Comparison of ENCODE assay signal across 22 mouse cellular contexts in the genomic region with DNA sequence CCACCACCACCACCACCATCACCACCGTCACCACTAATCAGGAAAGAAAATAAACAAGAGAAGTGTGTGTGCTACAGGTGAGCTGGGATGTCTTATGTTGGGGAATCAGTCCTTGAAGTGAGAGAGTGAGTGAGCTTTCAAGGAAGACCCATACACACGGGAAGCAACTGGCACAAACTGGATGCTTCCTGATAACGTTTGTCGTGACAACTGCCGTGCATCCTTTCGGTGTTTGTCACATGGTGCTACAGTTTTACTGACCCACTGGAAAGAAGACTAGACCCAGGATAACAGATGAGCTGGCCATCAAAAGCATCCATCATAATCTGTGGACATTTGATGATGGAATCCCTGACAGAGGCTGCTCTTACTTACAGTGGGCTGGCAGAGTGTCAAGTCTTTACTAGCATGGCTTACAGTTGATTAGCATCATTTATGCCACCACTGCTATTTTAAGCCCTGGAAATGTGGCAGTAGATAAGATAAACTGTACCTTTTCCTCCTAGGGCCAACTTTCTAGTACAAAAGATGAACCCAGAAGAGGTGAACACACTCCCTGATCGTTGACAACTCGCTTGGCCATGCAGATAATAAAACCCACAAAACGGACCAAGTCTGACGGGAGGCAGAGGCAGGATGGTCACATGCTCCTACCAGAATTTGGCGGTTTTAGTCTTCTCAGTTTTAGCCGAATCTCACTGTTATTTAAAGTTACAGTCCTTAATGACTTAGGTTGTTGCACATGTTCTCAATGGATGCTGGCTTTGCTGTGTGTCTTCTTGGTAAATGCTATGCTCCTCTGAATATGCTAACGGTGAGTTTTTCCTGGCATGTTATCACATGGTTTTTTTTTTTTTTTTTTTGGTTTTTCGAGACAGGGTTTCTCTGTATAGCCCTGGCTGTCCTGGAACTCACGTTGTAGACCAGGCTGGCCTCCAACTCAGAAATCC. TPM values are rescaled to one million over a fixed set of nuclear protein-coding genes. Genes with fewer than 3 reads are reported as not detected.
DNase-seq lines count a peak whose midpoint lies in the region; ATAC-seq and TF ChIP-seq lines count a peak whose summit lies in the region.
"Had no signal": no experiment of that assay in that cellular context is flagged by ENCODE, and none has a peak within 500 bp of the region (broad histone marks: within the 10 kb centered on the region; RNA-seq: fewer than 3 reads in every experiment).

No protein-coding gene starts in this region.

- no peak for TF ChIP-seq CTCF in liver, embryonic 14.5 days (IDR thresholded peaks at IDR 0.05; ENCODE audit: low read depth)

- no peak overlapping the region for H3K4me2 ChIP-seq in midbrain, embryonic 11.5 days
- H3K4me2 ChIP-seq in midbrain, embryonic 13.5 days (replicated peaks): no peak overlapping the region
- peak overlapping the region; percentile 44 for H3K4me2 ChIP-seq in liver, embryonic 14.5 days (ENCODE audit: low read depth)
- H3K4me2 ChIP-seq: embryonic facial prominence, embryonic 12.5 days; forebrain, embryonic 13.5 days; heart, embryonic 13.5 days; midbrain, embryonic 15.5 days had no signal

- 91% methylated on average over 15 of the region's 15 CpGs for WGBS in midbrain, embryonic 11.5 days
- WGBS in midbrain, embryonic 13.5 days: 93% methylated on average over 15 of the region's 15 CpGs
- WGBS in liver, embryonic 14.5 days (ENCODE audit: insufficient replicate concordance): 13% methylated on average over 15 of the region's 15 CpGs

- intact Hi-C loops in heart, postnatal 25 days (cut with DNase I): no loop called here

- peaks cover 2% of the 10 kb centered on the region; the same call in 1 of the 2 replicates for H3K27me3 ChIP-seq in midbrain, embryonic 11.5 days (ENCODE audit: control insufficient read depth, insufficient read depth, low read length)
- H3K27me3 ChIP-seq in midbrain, embryonic 13.5 days: no peaks in the 10 kb centered on the region
- no peaks in the 10 kb centered on the region for H3K27me3 ChIP-seq in liver, embryonic 14.5 days (ENCODE audit: control insufficient read depth, insufficient read depth, low read length)
- H3K27me3 ChIP-seq: embryonic facial prominence, embryonic 12.5 days; heart, embryonic 13.5 days; midbrain, embryonic 15.5 days; Patski had no signal

- H3K27ac ChIP-seq in midbrain, embryonic 11.5 days (ENCODE audit: low read depth, low read length): no peak overlapping the region
- H3K27ac ChIP-seq in midbrain, embryonic 13.5 days: no peak overlapping the region
- no peak overlapping the region for H3K27ac ChIP-seq in liver, embryonic 14.5 days
- H3K27ac ChIP-seq: embryonic facial prominence, embryonic 12.5 days; forebrain, embryonic 13.5 days; heart, embryonic 13.5 days; midbrain, embryonic 15.5 days had no signal

- no peaks in the 10 kb centered on the region for H3K9me3 ChIP-seq in midbrain, embryonic 11.5 days (ENCODE audit: control insufficient read depth, low read length)
- no peaks in the 10 kb centered on the region for H3K9me3 ChIP-seq in midbrain, embryonic 13.5 days
- H3K9me3 ChIP-seq in liver, embryonic 14.5 days (ENCODE audit: control insufficient read depth, low read length): no peaks in the 10 kb centered on the region
- H3K9me3 ChIP-seq: embryonic facial prominence, embryonic 12.5 days; forebrain, embryonic 13.5 days; heart, embryonic 13.5 days; midbrain, embryonic 15.5 days had no signal

- no peak overlapping the region for H3K9ac ChIP-seq in midbrain, embryonic 11.5 days (ENCODE audit: low read length)
- no peak overlapping the region for H3K9ac ChIP-seq in midbrain, embryonic 13.5 days (replicated peaks)
- no peak overlapping the region for H3K9ac ChIP-seq in liver, embryonic 14.5 days (replicated peaks)
- H3K9ac ChIP-seq: embryonic facial prominence, embryonic 12.5 days; forebrain, embryonic 13.5 days; heart, embryonic 13.5 days; midbrain, embryonic 15.5 days had no signal

- peak; percentile 69 for TF ChIP-seq EP300 in liver, embryonic 14.5 days (IDR thresholded peaks at IDR 0.05; ENCODE audit: low read depth)

- H3K4me3 ChIP-seq in midbrain, embryonic 11.5 days (ENCODE audit: low read depth, low read length): no peak overlapping the region
- H3K4me3 ChIP-seq in midbrain, embryonic 13.5 days (replicated peaks): no peak overlapping the region
- no peak overlapping the region for H3K4me3 ChIP-seq in liver, embryonic 14.5 days (ENCODE audit: insufficient read depth in 1 of 2, low read depth in 2 of 2, low read length in 2 of 2)
- H3K4me3 ChIP-seq: embryonic facial prominence, embryonic 12.5 days; erythroblast, embryonic 14.5 days; forebrain, embryonic 13.5 days; heart, embryonic 13.5 days; midbrain, embryonic 15.5 days; myocyte had no signal

- no peaks in the 10 kb centered on the region for H3K36me3 ChIP-seq in midbrain, embryonic 11.5 days (ENCODE audit: control insufficient read depth, insufficient read depth, low read length)
- no peaks in the 10 kb centered on the region for H3K36me3 ChIP-seq in midbrain, embryonic 13.5 days
- no peaks in the 10 kb centered on the region for H3K36me3 ChIP-seq in liver, embryonic 14.5 days (replicated peaks; ENCODE audit: control insufficient read depth, insufficient read depth, low read depth)
- H3K36me3 ChIP-seq: embryonic facial prominence, embryonic 12.5 days; heart, embryonic 13.5 days; midbrain, embryonic 15.5 days had no signal

- DNase-seq in midbrain, embryonic 11.5 days (ENCODE audit: low spot score, missing footprints): peak; percentile 81
- DNase-seq in c-Kit-positive CD71-positive TER-119-positive erythroid progenitor cells, embryonic 14.5 days (ENCODE audit: low spot score): peak; percentile 24
- no peak for DNase-seq in liver, embryonic 14.5 days (ENCODE audit: low read depth in 3 of 3, low spot score in 3 of 3)
- DNase-seq in lung, postnatal 4 days: no peak
- DNase-seq in heart, postnatal 25 days (ENCODE audit: low spot score): no peak
- no peak for DNase-seq in right cerebral cortex, postnatal 14 days
- no peak for DNase-seq in natural killer cell, adult 2 months (ENCODE audit: low spot score in 2 of 2)
- DNase-seq: cerebellum, adult 8-10 months; gastrocnemius, postnatal 10 days; heart, adult 18-20 months; kidney, adult 2 months; kidney, postnatal 14 days; right cerebral cortex, postnatal 4 days; thymus, postnatal 36 days had no signal

- peaks cover 15% of the 10 kb centered on the region for H3K4me1 ChIP-seq in midbrain, embryonic 11.5 days (ENCODE audit: control insufficient read depth, insufficient read depth, low read length)
- H3K4me1 ChIP-seq in midbrain, embryonic 13.5 days (replicated peaks): peaks cover 20% of the 10 kb centered on the region
- peaks cover 15 to 21% of the 10 kb centered on the region in 2 experiments for H3K4me1 ChIP-seq in liver, embryonic 14.5 days (replicated peaks; ENCODE audit: control insufficient read depth in 2 of 2, insufficient read depth in 2 of 2, low read length in 1 of 2)

- ATAC-seq in midbrain, embryonic 11.5 days (ENCODE audit: low FRiP score): no peak
- no peak for ATAC-seq in midbrain, embryonic 13.5 days
- no peak for ATAC-seq in liver, embryonic 14.5 days (ENCODE audit: insufficient read depth)
- ATAC-seq: forebrain, embryonic 13.5 days; midbrain, embryonic 15.5 days; Patski had no signal

RNA-seq across cellular contexts. Expression of a gene that starts 2.8 kb away (rescaled TPM):
- polyA plus RNA-seq in midbrain, embryonic 11.5 days (2014; fragmentation: Nextera tagmentation; extraction: Ambion mirVana): 30.7 and 32.3 TPM in 2 replicates
- 32.8 and 34.2 TPM in 2 replicates for polyA plus RNA-seq in midbrain, embryonic 13.5 days (2015; fragmentation: Nextera tagmentation; extraction: Ambion mirVana)
- 9.8 and 12.1 TPM in 2 replicates for polyA plus RNA-seq in liver, embryonic 14.5 days (2012; rRNA removed)
- 7.5 and 10.7 TPM in 2 replicates for polyA plus RNA-seq in liver, embryonic 14.5 days (2014; fragmentation: Nextera tagmentation; extraction: Ambion mirVana)
- total RNA-seq in heart, postnatal 25 days (2021): 10 to 100 TPM; 23.1 to 26.1 TPM

Comparison
In these comparisons a context has a peak if more than half of its experiments do, and no peak if none do; other contexts are left out.
1. DNase-seq: peak in midbrain, embryonic 11.5 days (single experiment) and c-Kit-positive CD71-positive TER-119-positive erythroid progenitor cells, embryonic 14.5 days (single experiment); none in liver, embryonic 14.5 days (0 of 3), lung, postnatal 4 days (0 of 2), heart, postnatal 25 days (single experiment), right cerebral cortex, postnatal 14 days (single experiment) and natural killer cell, adult 2 months (0 of 2).